23 mouse cellular contexts compared by ENCODE assay signal in the genomic region with DNA sequence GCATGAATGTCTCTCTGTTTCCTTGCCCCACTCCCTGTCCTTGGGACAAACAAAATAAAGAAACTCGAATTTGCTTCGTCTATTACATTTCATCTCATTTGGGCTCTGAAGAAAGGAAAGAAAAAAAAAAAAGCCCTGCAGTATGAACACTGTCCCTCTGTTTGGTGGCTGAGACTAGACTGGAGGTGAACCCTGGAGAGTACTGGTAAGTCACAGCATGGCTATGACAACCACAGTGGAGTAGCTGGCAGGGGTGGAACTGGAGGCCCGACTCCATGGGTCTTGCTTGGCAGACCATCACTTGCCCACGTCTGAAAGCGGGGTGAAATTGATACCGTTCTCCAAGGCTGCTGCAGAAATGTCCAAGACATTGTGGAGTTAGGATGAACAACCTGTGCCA.
DNase-seq lines count a peak whose midpoint lies in the region; ATAC-seq lines count a peak whose summit lies in the region.
"Had no signal": no experiment of that assay in that cellular context is flagged by ENCODE, and none has a peak within 500 bp of the region (broad histone marks: within the 10 kb centered on the region; RNA-seq: fewer than 3 reads in every experiment).

No protein-coding gene starts in this region.

- peak overlapping the region; percentile 81; the same call in 1 of the 2 replicates for H3K27ac ChIP-seq in forebrain, embryonic 10.5 days
- no peak overlapping the region for H3K27ac ChIP-seq in forebrain, embryonic 16.5 days (ENCODE audit: low read length)
- H3K27ac ChIP-seq in midbrain, embryonic 12.5 days (replicated peaks), result peak overlapping the region; percentile 71
- no peak overlapping the region for H3K27ac ChIP-seq in midbrain, embryonic 14.5 days (replicated peaks; ENCODE audit: low read depth, low read length)
- peak overlapping the region; percentile 56 for H3K27ac ChIP-seq in hindbrain, embryonic 15.5 days (replicated peaks)
- no peak overlapping the region for H3K27ac ChIP-seq in heart, embryonic 10.5 days
- H3K27ac ChIP-seq: limb, embryonic 10.5 days; neural tube, embryonic 12.5 days had no signal

- no peak for DNase-seq in forebrain, embryonic 10.5 days (ENCODE audit: extremely low spot score, low spot score)
- no peak for DNase-seq in midbrain, embryonic 14.5 days
- DNase-seq in cerebellum, postnatal 36 days, result no peak
- no peak for DNase-seq in heart, embryonic 10.5 days (ENCODE audit: low spot score)
- DNase-seq in heart, adult 18-20 months, result no peak
- DNase-seq: adrenal gland, adult 2 months; cerebellum, adult 11-12 months; cerebellum, postnatal 25 days; gastrocnemius, postnatal 10 days; heart, postnatal 10 days; kidney, adult 9 months; kidney, postnatal 4 days; lung, adult 2 months; lung, postnatal 36 days; right cerebral cortex, postnatal 25 days; thymus, postnatal 25 days had no signal

- H3K4me3 ChIP-seq in forebrain, embryonic 10.5 days, result no peak overlapping the region
- H3K4me3 ChIP-seq in forebrain, embryonic 16.5 days (replicated peaks; ENCODE audit: low read length), result no peak overlapping the region
- H3K4me3 ChIP-seq in midbrain, embryonic 12.5 days, result no peak overlapping the region
- H3K4me3 ChIP-seq in midbrain, embryonic 14.5 days (replicated peaks; ENCODE audit: low read depth, low read length), result no peak overlapping the region
- no peak overlapping the region for H3K4me3 ChIP-seq in hindbrain, embryonic 15.5 days
- no peak overlapping the region for H3K4me3 ChIP-seq in heart, embryonic 10.5 days
- H3K4me3 ChIP-seq: limb, embryonic 10.5 days; neural tube, embryonic 12.5 days had no signal

- peaks cover 85% of the 10 kb centered on the region for H3K4me1 ChIP-seq in forebrain, embryonic 10.5 days
- H3K4me1 ChIP-seq in forebrain, embryonic 16.5 days (replicated peaks; ENCODE audit: control insufficient read depth, insufficient read depth, low read length), result peaks cover 57% of the 10 kb centered on the region
- H3K4me1 ChIP-seq in midbrain, embryonic 12.5 days, result peaks cover 73% of the 10 kb centered on the region
- H3K4me1 ChIP-seq in midbrain, embryonic 14.5 days (ENCODE audit: control insufficient read depth, insufficient read depth, low read length), result peaks cover 59% of the 10 kb centered on the region
- H3K4me1 ChIP-seq in hindbrain, embryonic 15.5 days (replicated peaks), result peaks cover 74% of the 10 kb centered on the region
- peaks cover 74% of the 10 kb centered on the region for H3K4me1 ChIP-seq in heart, embryonic 10.5 days

- WGBS in forebrain, embryonic 10.5 days, result 86% methylated on average over 6 of the region's 6 CpGs
- WGBS in forebrain, embryonic 16.5 days, result 54% methylated on average over 6 of the region's 6 CpGs
- 83% methylated on average over 6 of the region's 6 CpGs for WGBS in midbrain, embryonic 12.5 days
- WGBS in midbrain, embryonic 14.5 days, result 87% methylated on average over 6 of the region's 6 CpGs
- WGBS in hindbrain, embryonic 15.5 days, result 75% methylated on average over 6 of the region's 6 CpGs
- 90% methylated on average over 6 of the region's 6 CpGs for WGBS in heart, embryonic 10.5 days

- H3K4me2 ChIP-seq in forebrain, embryonic 16.5 days (ENCODE audit: low read length), result no peak overlapping the region
- no peak overlapping the region for H3K4me2 ChIP-seq in midbrain, embryonic 12.5 days (replicated peaks)
- H3K4me2 ChIP-seq in midbrain, embryonic 14.5 days (ENCODE audit: low read length), result no peak overlapping the region
- H3K4me2 ChIP-seq in hindbrain, embryonic 15.5 days, result no peak overlapping the region
- H3K4me2 ChIP-seq: liver, embryonic 11.5 days; neural tube, embryonic 12.5 days had no signal

- no peaks in the 10 kb centered on the region for H3K9me3 ChIP-seq in forebrain, embryonic 10.5 days
- no peaks in the 10 kb centered on the region for H3K9me3 ChIP-seq in forebrain, embryonic 16.5 days (ENCODE audit: control insufficient read depth, low read length)
- no peaks in the 10 kb centered on the region for H3K9me3 ChIP-seq in midbrain, embryonic 12.5 days
- no peaks in the 10 kb centered on the region for H3K9me3 ChIP-seq in midbrain, embryonic 14.5 days (ENCODE audit: control insufficient read depth, low read length)
- no peaks in the 10 kb centered on the region for H3K9me3 ChIP-seq in hindbrain, embryonic 15.5 days
- H3K9me3 ChIP-seq in heart, embryonic 10.5 days, result no peaks in the 10 kb centered on the region
- H3K9me3 ChIP-seq: limb, embryonic 10.5 days; neural tube, embryonic 12.5 days had no signal

- ATAC-seq in forebrain, embryonic 16.5 days, result no peak
- ATAC-seq in midbrain, embryonic 12.5 days (ENCODE audit: low FRiP score, low read depth), result no peak
- ATAC-seq in midbrain, embryonic 14.5 days (ENCODE audit: low FRiP score, low TSS enrichment), result no peak
- ATAC-seq in hindbrain, embryonic 15.5 days (ENCODE audit: low FRiP score, low read depth), result no peak
- ATAC-seq: inflammation-experienced regulatory T-cells, adult 6 months had no signal

- H3K36me3 ChIP-seq in forebrain, embryonic 10.5 days (replicated peaks), result peaks cover 75% of the 10 kb centered on the region
- H3K36me3 ChIP-seq in forebrain, embryonic 16.5 days (ENCODE audit: control insufficient read depth, insufficient read depth), result no peaks in the 10 kb centered on the region
- peaks cover 24% of the 10 kb centered on the region for H3K36me3 ChIP-seq in midbrain, embryonic 12.5 days
- H3K36me3 ChIP-seq in midbrain, embryonic 14.5 days (ENCODE audit: control insufficient read depth, insufficient read depth, low read length), result 0 out of 2 replicates have a peak, but pooled peaks cover 4% of the 10 kb centered on the region
- no peaks in the 10 kb centered on the region for H3K36me3 ChIP-seq in hindbrain, embryonic 15.5 days
- peaks cover 32% of the 10 kb centered on the region; the same call in 1 of the 2 replicates for H3K36me3 ChIP-seq in heart, embryonic 10.5 days

- no peak overlapping the region for H3K9ac ChIP-seq in forebrain, embryonic 16.5 days (replicated peaks; ENCODE audit: low read depth, low read length)
- H3K9ac ChIP-seq in midbrain, embryonic 12.5 days (replicated peaks), result no peak overlapping the region
- H3K9ac ChIP-seq in midbrain, embryonic 14.5 days (replicated peaks; ENCODE audit: low read length), result no peak overlapping the region
- H3K9ac ChIP-seq in hindbrain, embryonic 15.5 days, result no peak overlapping the region
- H3K9ac ChIP-seq: neural tube, embryonic 12.5 days had no signal

- H3K27me3 ChIP-seq in forebrain, embryonic 10.5 days (ENCODE audit: poor library complexity, severe bottlenecking), result no peaks in the 10 kb centered on the region
- H3K27me3 ChIP-seq in forebrain, embryonic 16.5 days (replicated peaks; ENCODE audit: control insufficient read depth, insufficient read depth, low read length), result no peaks in the 10 kb centered on the region
- H3K27me3 ChIP-seq in midbrain, embryonic 12.5 days, result no peaks in the 10 kb centered on the region
- H3K27me3 ChIP-seq in midbrain, embryonic 14.5 days (ENCODE audit: control insufficient read depth, insufficient read depth, low read length), result no peaks in the 10 kb centered on the region
- no peaks in the 10 kb centered on the region for H3K27me3 ChIP-seq in hindbrain, embryonic 15.5 days
- no peaks in the 10 kb centered on the region for H3K27me3 ChIP-seq in heart, embryonic 10.5 days (ENCODE audit: insufficient read depth, poor library complexity, severe bottlenecking)
- H3K27me3 ChIP-seq: neural tube, embryonic 12.5 days had no signal

Comparison
In these comparisons a context has a peak if more than half of its experiments do, and no peak if none do; other contexts are left out.
1. H3K27ac ChIP-seq: peak in forebrain, embryonic 10.5 days (single experiment), midbrain, embryonic 12.5 days (single experiment) and hindbrain, embryonic 15.5 days (single experiment); none in forebrain, embryonic 16.5 days (single experiment), midbrain, embryonic 14.5 days (single experiment) and heart, embryonic 10.5 days (single experiment).